Mouse (Mus musculus): ENCODE measurements around the gene Pex11g. TPM values are rescaled to one million over a fixed set of nuclear protein-coding genes. Genes with fewer than 3 reads are reported as not detected.

Gene Pex11g
- polyA plus RNA-seq, 1 experiment from 2014 or later: 9.1 TPM

DNA sequence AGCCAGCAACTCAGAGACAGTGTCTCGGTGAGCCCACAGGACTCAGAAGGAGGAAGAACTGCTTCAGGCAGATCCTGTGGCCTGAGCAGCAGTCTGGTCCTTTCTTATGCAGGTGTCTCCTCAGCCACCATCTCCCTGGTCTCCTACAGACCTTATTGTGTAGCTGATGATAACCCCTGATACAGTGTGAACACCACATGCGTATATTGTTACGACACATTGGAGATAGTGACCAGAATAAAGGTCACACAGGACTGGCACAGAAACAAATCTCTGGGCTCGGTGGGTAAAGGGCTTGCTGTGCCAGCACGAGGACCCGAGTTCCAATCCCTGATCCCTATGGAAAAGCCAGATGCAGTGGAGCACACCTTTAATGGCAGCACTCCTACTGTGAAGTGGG, 51.8 kb downstream of the Pex11g start:
- DNase-seq (ENCODE audit: low spot score) (no peak), ATAC-seq (no peak)
- H3K4me1 ChIP-seq (ENCODE audit: insufficient read depth, low read depth, low read length): peaks cover 8% of the 10 kb centered on the region
- no peaks in the 10 kb centered on the region for H3K9me3 ChIP-seq (ENCODE audit: low read length)
- H3K4me2 ChIP-seq (replicated peaks; ENCODE audit: low read depth, low read length): no peak overlapping the region
- H3K36me3 ChIP-seq (ENCODE audit: insufficient read depth, low read length): no peaks in the 10 kb centered on the region
- H3K27ac ChIP-seq (ENCODE audit: low read length): no peak overlapping the region
- no peak overlapping the region for H3K9ac ChIP-seq (replicated peaks; ENCODE audit: low read depth)
- WGBS: 87% methylated on average over 6 of the region's 6 CpGs
- H3K4me3 ChIP-seq (ENCODE audit: low read depth, low read length): no peak overlapping the region
- H3K27me3 ChIP-seq (replicated peaks; ENCODE audit: insufficient read depth, low read length): no peaks in the 10 kb centered on the region
- TF ChIP-seq EP300 (IDR thresholded peaks at IDR 0.05) (no peak), CTCF (IDR thresholded peaks at IDR 0.05) (no peak)

GRCm38 (mm10) chr8:3415259-3415658, 52.2 kb downstream of the Pex11g start:
- DNase-seq (ENCODE audit: low spot score) (no peak), ATAC-seq (no peak)
- H3K36me3 ChIP-seq (ENCODE audit: insufficient read depth, low read length): no peaks in the 10 kb centered on the region
- 82% methylated on average over 4 of the region's 4 CpGs for WGBS
- no peak overlapping the region for H3K9ac ChIP-seq (replicated peaks; ENCODE audit: low read depth)
- no peaks in the 10 kb centered on the region for H3K9me3 ChIP-seq (ENCODE audit: low read length)
- H3K4me2 ChIP-seq (replicated peaks; ENCODE audit: low read depth, low read length): no peak overlapping the region
- H3K4me3 ChIP-seq (ENCODE audit: low read depth, low read length): no peak overlapping the region
- H3K27me3 ChIP-seq (replicated peaks; ENCODE audit: insufficient read depth, low read length): no peaks in the 10 kb centered on the region
- H3K27ac ChIP-seq (ENCODE audit: low read length): no peak overlapping the region
- H3K4me1 ChIP-seq (ENCODE audit: insufficient read depth, low read depth, low read length): peaks cover 8% of the 10 kb centered on the region
- no peak for TF ChIP-seq EP300 (IDR thresholded peaks at IDR 0.05)
- TF ChIP-seq CTCF (IDR thresholded peaks at IDR 0.05): no peak

DNA sequence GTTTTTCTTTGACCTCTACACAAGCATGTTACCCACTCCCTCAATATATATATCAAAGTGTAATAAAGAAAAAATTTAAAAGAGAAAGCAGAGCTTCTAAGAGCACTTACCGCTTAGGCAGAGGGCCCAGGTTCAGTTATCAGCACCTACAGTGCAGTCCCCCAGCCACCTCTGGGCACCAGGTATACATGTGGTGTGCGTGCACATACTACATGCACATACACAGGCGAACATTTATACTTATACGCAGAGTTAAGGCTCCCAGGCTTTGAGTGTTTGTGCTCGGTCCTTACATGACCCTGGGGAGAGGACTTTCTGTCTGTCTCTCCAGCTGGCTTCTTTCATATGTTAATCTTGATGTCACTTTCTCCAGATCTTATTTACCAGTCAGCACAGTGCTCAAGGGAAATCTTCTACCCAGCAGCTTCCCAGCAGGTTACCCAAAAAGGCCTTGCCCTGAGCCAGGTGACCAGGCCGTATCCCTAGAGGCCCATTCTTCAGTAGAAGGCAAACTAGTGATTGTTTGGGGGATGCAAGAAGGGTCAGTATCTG, 52.8 kb downstream of the Pex11g start:
- H3K4me1 ChIP-seq (ENCODE audit: insufficient read depth, low read depth, low read length): peaks cover 8% of the 10 kb centered on the region
- no peak overlapping the region for H3K9ac ChIP-seq (replicated peaks; ENCODE audit: low read depth)
- H3K36me3 ChIP-seq (ENCODE audit: insufficient read depth, low read length): no peaks in the 10 kb centered on the region
- WGBS: 84% methylated on average over 6 of the region's 6 CpGs
- H3K27me3 ChIP-seq (replicated peaks; ENCODE audit: insufficient read depth, low read length): no peaks in the 10 kb centered on the region
- no peak overlapping the region for H3K27ac ChIP-seq (ENCODE audit: low read length)
- no peak for TF ChIP-seq CTCF (IDR thresholded peaks at IDR 0.05)
- TF ChIP-seq EP300 (IDR thresholded peaks at IDR 0.05): no peak
- ATAC-seq (no peak), DNase-seq (ENCODE audit: low spot score) (no peak)
- no peak overlapping the region for H3K4me3 ChIP-seq (ENCODE audit: low read depth, low read length)
- no peaks in the 10 kb centered on the region for H3K9me3 ChIP-seq (ENCODE audit: low read length)
- no peak overlapping the region for H3K4me2 ChIP-seq (replicated peaks; ENCODE audit: low read depth, low read length)

DNA sequence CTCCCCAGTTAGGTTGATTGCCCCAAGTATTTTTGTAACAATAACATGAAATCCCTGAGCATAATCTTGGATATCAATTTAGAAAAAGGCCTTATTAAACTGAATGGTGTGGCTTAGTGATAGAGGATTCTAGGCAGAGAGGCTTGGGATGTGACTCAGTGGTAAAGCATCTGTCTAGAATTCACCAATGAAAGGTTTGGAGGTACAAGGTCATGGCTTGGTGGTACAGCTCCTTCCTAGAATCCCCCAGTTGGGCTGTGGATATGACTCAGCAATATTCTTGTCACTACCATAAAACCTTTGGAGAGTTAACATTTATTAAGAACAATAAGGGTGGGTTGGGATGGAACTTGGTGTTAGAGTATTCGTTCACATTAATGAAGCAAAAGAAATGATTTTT, 54.7 kb downstream of the Pex11g start:
- WGBS: 92% methylated on average over 1 of the region's 1 CpGs
- Histone ChIP-seq H3K4me3 (ENCODE audit: low read depth, low read length) (no peak overlapping the region), H3K4me1 (ENCODE audit: insufficient read depth, low read depth, low read length) (peaks cover 5% of the 10 kb centered on the region), H3K27ac (ENCODE audit: low read length) (0 out of 2 replicates have a peak overlapping the region, but pooled peaks have one; percentile 47), H3K9me3 (ENCODE audit: low read length) (no peaks in the 10 kb centered on the region), H3K9ac (replicated peaks; ENCODE audit: low read depth) (no peak overlapping the region), H3K36me3 (ENCODE audit: insufficient read depth, low read length) (no peaks in the 10 kb centered on the region), H3K27me3 (replicated peaks; ENCODE audit: insufficient read depth, low read length) (no peaks in the 10 kb centered on the region), H3K4me2 (replicated peaks; ENCODE audit: low read depth, low read length) (no peak overlapping the region)
- DNase-seq (ENCODE audit: low spot score): no peak
- no peak for ATAC-seq
- TF ChIP-seq EP300 (IDR thresholded peaks at IDR 0.05): no peak
- TF ChIP-seq CTCF (IDR thresholded peaks at IDR 0.05): no peak

DNA sequence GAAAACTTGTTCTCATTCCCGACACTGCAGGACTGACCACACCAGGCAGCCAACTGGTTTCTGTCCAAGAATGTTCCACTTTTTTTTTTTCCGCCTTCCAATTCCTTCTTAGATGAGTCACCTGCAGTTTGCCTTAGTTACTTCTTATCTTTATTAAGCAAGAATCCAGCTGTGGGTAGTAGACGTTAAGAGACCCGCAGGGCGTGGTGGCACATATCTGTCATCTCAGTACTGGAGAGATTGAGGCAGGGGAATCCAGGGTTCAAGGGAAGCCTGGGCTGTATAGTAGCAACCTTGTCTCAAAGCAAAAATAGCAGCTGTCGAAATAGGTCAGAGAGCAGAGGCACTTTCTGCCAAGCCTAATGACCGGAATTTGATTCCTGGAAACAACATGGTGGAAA, 55.6 kb downstream of the Pex11g start:
- Histone ChIP-seq H3K9ac (replicated peaks; ENCODE audit: low read depth) (no peak overlapping the region), H3K4me3 (ENCODE audit: low read depth, low read length) (no peak overlapping the region), H3K27ac (ENCODE audit: low read length) (peak overlapping the region; percentile 47), H3K4me1 (ENCODE audit: insufficient read depth, low read depth, low read length) (no peaks in the 10 kb centered on the region), H3K4me2 (replicated peaks; ENCODE audit: low read depth, low read length) (no peak overlapping the region), H3K27me3 (replicated peaks; ENCODE audit: insufficient read depth, low read length) (no peaks in the 10 kb centered on the region), H3K36me3 (ENCODE audit: insufficient read depth, low read length) (no peaks in the 10 kb centered on the region), H3K9me3 (ENCODE audit: low read length) (no peaks in the 10 kb centered on the region)
- 55% methylated on average over 7 of the region's 7 CpGs for WGBS
- ATAC-seq (peak; percentile 81), DNase-seq (ENCODE audit: low spot score) (peak; percentile 85)
- TF ChIP-seq CTCF (IDR thresholded peaks at IDR 0.05) (no peak), EP300 (IDR thresholded peaks at IDR 0.05) (peak; percentile 86)

GRCm38 (mm10) chr8:3411085-3411484, 56.4 kb downstream of the Pex11g start:
- 82% methylated on average over 2 of the region's 2 CpGs for WGBS
- DNase-seq (ENCODE audit: low spot score): no peak

DNA sequence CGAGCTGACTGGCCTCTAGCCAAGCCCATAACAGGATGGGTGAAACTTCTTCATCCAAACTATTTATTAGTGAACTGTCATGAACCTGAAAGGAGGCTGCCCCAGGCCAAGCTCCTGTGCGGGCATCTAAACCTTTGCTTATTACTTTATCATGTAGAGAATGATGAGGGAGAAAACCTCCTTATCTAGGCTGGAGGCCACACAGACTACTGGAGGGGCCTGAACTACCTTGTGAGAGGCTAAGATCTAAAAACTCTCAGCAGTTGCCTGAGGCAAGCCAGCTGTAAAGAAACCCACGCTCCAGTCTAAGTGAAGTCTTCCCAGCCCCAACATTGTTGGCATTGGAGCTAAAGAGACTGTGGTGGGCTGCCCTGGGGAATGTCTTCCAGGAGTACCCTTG, 60.1 kb downstream of the Pex11g start:
- Histone ChIP-seq H3K4me2 (replicated peaks; ENCODE audit: low read depth, low read length) (no peak overlapping the region), H3K4me3 (ENCODE audit: low read depth, low read length) (no peak overlapping the region), H3K9me3 (ENCODE audit: low read length) (no peaks in the 10 kb centered on the region), H3K4me1 (ENCODE audit: insufficient read depth, low read depth, low read length) (no peaks in the 10 kb centered on the region), H3K9ac (replicated peaks; ENCODE audit: low read depth) (no peak overlapping the region), H3K36me3 (ENCODE audit: insufficient read depth, low read length) (no peaks in the 10 kb centered on the region), H3K27me3 (replicated peaks; ENCODE audit: insufficient read depth, low read length) (no peaks in the 10 kb centered on the region), H3K27ac (ENCODE audit: low read length) (no peak overlapping the region)
- DNase-seq (ENCODE audit: low spot score) (no peak), ATAC-seq (no peak)
- no peak for TF ChIP-seq EP300 (IDR thresholded peaks at IDR 0.05)
- no peak for TF ChIP-seq CTCF (IDR thresholded peaks at IDR 0.05)
- 75% methylated on average over 3 of the region's 3 CpGs for WGBS

More at GRCm38 (mm10) chr8:3411085-3411484, 56.4 kb downstream of the Pex11g start:
- Histone ChIP-seq H3K9ac (replicated peaks; ENCODE audit: low read depth) (no peak overlapping the region), H3K36me3 (ENCODE audit: insufficient read depth, low read length) (no peaks in the 10 kb centered on the region), H3K4me2 (replicated peaks; ENCODE audit: low read depth, low read length) (no peak overlapping the region), H3K4me1 (ENCODE audit: insufficient read depth, low read depth, low read length) (no peaks in the 10 kb centered on the region), H3K4me3 (ENCODE audit: low read depth, low read length) (no peak overlapping the region), H3K27me3 (replicated peaks; ENCODE audit: insufficient read depth, low read length) (no peaks in the 10 kb centered on the region), H3K27ac (ENCODE audit: low read length) (peak overlapping the region; percentile 16; the same call in 1 of the 2 replicates), H3K9me3 (ENCODE audit: low read length) (no peaks in the 10 kb centered on the region)
- TF ChIP-seq CTCF (IDR thresholded peaks at IDR 0.05) (no peak), EP300 (IDR thresholded peaks at IDR 0.05) (no peak)
- no peak for ATAC-seq

Other genes with a start within 250 kb of the Pex11g start
- 27.1 and 31.1 TPM in 2 replicates for gene Insr, start 188.1 kb downstream of the Pex11g start, polyA plus RNA-seq (2015; fragmentation: Nextera tagmentation; extraction: Ambion mirVana)
- gene A430078G23Rik, start 114.3 kb downstream of the Pex11g start, polyA plus RNA-seq (2015; fragmentation: Nextera tagmentation; extraction: Ambion mirVana): 0.38 and 0.40 TPM in 2 replicates
- gene Arhgef18, start 74.7 kb downstream of the Pex11g start, polyA plus RNA-seq (2015; fragmentation: Nextera tagmentation; extraction: Ambion mirVana): 5.8 and 6.1 TPM in 2 replicates
- gene Tex45, start 3.2 kb upstream of the Pex11g start, polyA plus RNA-seq (2015; fragmentation: Nextera tagmentation; extraction: Ambion mirVana): not detected in 2 replicates
- gene Zfp358, start 25.5 kb upstream of the Pex11g start, polyA plus RNA-seq (2015; fragmentation: Nextera tagmentation; extraction: Ambion mirVana): 29.8 and 31.6 TPM in 2 replicates
- 38.5 and 40.0 TPM in 2 replicates for gene Mcoln1, start 32.8 kb upstream of the Pex11g start, polyA plus RNA-seq (2015; fragmentation: Nextera tagmentation; extraction: Ambion mirVana)
- 18.1 and 19.0 TPM in 2 replicates for gene Pnpla6, start 47.7 kb upstream of the Pex11g start, polyA plus RNA-seq (2015; fragmentation: Nextera tagmentation; extraction: Ambion mirVana)
- 0.25 and 0.36 TPM in 2 replicates for gene C330021F23Rik, start 100.3 kb upstream of the Pex11g start, polyA plus RNA-seq (2015; fragmentation: Nextera tagmentation; extraction: Ambion mirVana)
- 5.7 and 6.5 TPM in 2 replicates for gene Camsap3, start 119.6 kb upstream of the Pex11g start, polyA plus RNA-seq (2015; fragmentation: Nextera tagmentation; extraction: Ambion mirVana)
- gene Xab2, start 153.6 kb upstream of the Pex11g start, polyA plus RNA-seq (2015; fragmentation: Nextera tagmentation; extraction: Ambion mirVana): 34.2 and 37.3 TPM in 2 replicates
- gene Pet100, start 153.9 kb upstream of the Pex11g start, polyA plus RNA-seq (2015; fragmentation: Nextera tagmentation; extraction: Ambion mirVana): 117 and 119 TPM in 2 replicates
- gene Pcp2, start 157.9 kb upstream of the Pex11g start, polyA plus RNA-seq (2015; fragmentation: Nextera tagmentation; extraction: Ambion mirVana): 0.08 TPM in 1 of 2 replicates, not detected in the other
- gene Stxbp2, start 163.3 kb upstream of the Pex11g start, polyA plus RNA-seq (2015; fragmentation: Nextera tagmentation; extraction: Ambion mirVana): 87.1 and 94.2 TPM in 2 replicates
- not detected in 2 replicates for gene Retn, start 188.1 kb upstream of the Pex11g start, polyA plus RNA-seq (2015; fragmentation: Nextera tagmentation; extraction: Ambion mirVana)
- 19.3 and 20.2 TPM in 2 replicates for gene Mcemp1, start 198.1 kb upstream of the Pex11g start, polyA plus RNA-seq (2015; fragmentation: Nextera tagmentation; extraction: Ambion mirVana)
- 6.9 and 9.1 TPM in 2 replicates for gene Fcor, start 204.7 kb upstream of the Pex11g start, polyA plus RNA-seq (2015; fragmentation: Nextera tagmentation; extraction: Ambion mirVana)
- gene Trappc5, start 208.6 kb upstream of the Pex11g start, polyA plus RNA-seq (2015; fragmentation: Nextera tagmentation; extraction: Ambion mirVana): 29.2 and 30.0 TPM in 2 replicates
- 0.14 and 1.2 TPM in 2 replicates for gene Fcer2a, start 226.5 kb upstream of the Pex11g start, polyA plus RNA-seq (2015; fragmentation: Nextera tagmentation; extraction: Ambion mirVana)

All from lung, postnatal 0 days (tissue).